Mouse (Mus musculus) kidney, postnatal 0 days (tissue): ENCODE measurements around the gene Gmcl1. TPM values are rescaled to one million over a fixed set of nuclear protein-coding genes. Genes with fewer than 3 reads are reported as not detected.

Experiments
- ATAC-seq: fragments of 200-750 bp; cut with Nextera tagmentation; replicated peaks from 2 replicates; pipeline ENCODE4 v1.8.0; 2017; ENCODE audit warnings: low read depth, moderate number of reproducible peaks, moderate TSS enrichment, moderate library complexity; ENCODE audit not compliant: low FRiP score
- DNase-seq: peaks from one replicate; pipeline ENCODE4 v3.0.0-alpha.2; 2016; ENCODE audit warnings: low spot score
- H3K27ac ChIP-seq: fragments of 300-500 bp; sonication (generic); 2 replicates; pipeline ENCODE4 v1.5.1; 2014; ENCODE audit warnings: mild to moderate bottlenecking
- H3K27me3 ChIP-seq: fragments of 300-500 bp; sonication (generic); 2 replicates; pipeline ENCODE4 v1.6.1; 2014; ENCODE audit warnings: low read length, mixed read lengths; ENCODE audit not compliant: insufficient read depth
- H3K36me3 ChIP-seq: fragments of 300-500 bp; sonication (generic); 2 replicates; pipeline ENCODE4 v1.6.1; 2014; ENCODE audit warnings: low read length, mixed read lengths; ENCODE audit not compliant: insufficient read depth
- H3K4me1 ChIP-seq: fragments of 300-500 bp; sonication (generic); replicated peaks from 2 replicates; pipeline ENCODE4 v1.6.1; 2014; ENCODE audit warnings: antibody characterized with exemption, low read length, mixed read lengths; ENCODE audit not compliant: insufficient read depth
- H3K4me2 ChIP-seq: fragments of 300-500 bp; sonication (generic); 2 replicates; pipeline ENCODE4 v1.6.1; 2014; ENCODE audit warnings: mild to moderate bottlenecking, low read length, moderate library complexity, mixed read lengths
- H3K4me3 ChIP-seq: fragments of 300-500 bp; sonication (generic); replicated peaks from 2 replicates; pipeline ENCODE4 v1.5.1; 2014; ENCODE audit warnings: low read depth, low read length
- H3K9ac ChIP-seq: fragments of 300-500 bp; sonication (generic); 2 replicates; pipeline ENCODE4 v1.6.1; 2014; ENCODE audit warnings: low read depth, low read length
- H3K9me3 ChIP-seq: fragments of 300-500 bp; sonication (generic); replicated peaks from 2 replicates; pipeline ENCODE4 v1.6.1; 2016; ENCODE audit warnings: low read length, inconsistent platforms, mixed read lengths
- CTCF ChIP-seq: IDR thresholded peaks from 2 replicates; pipeline ENCODE4 v1.5.1; 2016; ENCODE audit warnings: antibody characterized with exemption, low read depth, mild to moderate bottlenecking, moderate library complexity
- WGBS: fragments of 180-500 bp; shearing (Covaris S2); extraction: QIAGEN DNeasy Blood & Tissue Kit; methylation state at CpG from one replicate; pipeline ENCODE4 v1.1.7; 2014; 5-methylcytosine and 5-hydroxymethylcytosine counted together
- polyA plus RNA-seq: library from polyadenylated mRNA; unstranded; fragments of >200 nt; fragmentation: Nextera tagmentation; extraction: Ambion mirVana; gene quantifications from 2 replicates; pipeline ENCODE4 v1.2.1, GENCODE M21; 2015

The Gmcl1 gene
- polyA plus RNA-seq, 1 experiment from 2014 or later = 28.4 TPM

DNA sequence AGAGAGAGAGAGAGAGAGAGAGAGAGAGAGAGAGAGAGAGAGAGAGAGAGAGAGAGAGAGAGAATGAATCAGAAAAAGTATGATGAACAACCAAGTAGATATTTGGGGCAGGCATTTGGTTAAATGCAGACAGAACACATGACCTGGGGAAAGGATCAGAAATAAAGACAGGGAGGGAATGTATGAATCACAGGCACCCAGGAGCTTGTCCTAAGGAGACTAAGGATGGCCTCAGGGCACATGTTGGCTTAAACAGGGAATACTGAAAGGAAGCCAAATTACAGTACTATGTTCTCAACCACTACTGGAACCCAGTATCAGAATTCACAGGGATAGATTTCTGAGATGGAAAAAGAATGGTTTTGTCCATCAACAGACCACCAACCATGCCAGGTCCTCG is 46.2 kb downstream of the Gmcl1 start:
- H3K9me3 ChIP-seq = no peaks in the 10 kb centered on the region
- WGBS = 77% methylated on average over 1 of the region's 1 CpGs
- no peak for ATAC-seq
- no peak overlapping the region for H3K27ac ChIP-seq
- H3K4me3 ChIP-seq = no peak overlapping the region
- H3K36me3 ChIP-seq = peaks cover 6% of the 10 kb centered on the region; the same call in 1 of the 2 replicates
- TF ChIP-seq CTCF = no peak
- no peaks in the 10 kb centered on the region for H3K27me3 ChIP-seq
- no peaks in the 10 kb centered on the region for H3K4me1 ChIP-seq
- no peak overlapping the region for H3K4me2 ChIP-seq
- DNase-seq = no peak
- H3K9ac ChIP-seq = no peak overlapping the region

DNA sequence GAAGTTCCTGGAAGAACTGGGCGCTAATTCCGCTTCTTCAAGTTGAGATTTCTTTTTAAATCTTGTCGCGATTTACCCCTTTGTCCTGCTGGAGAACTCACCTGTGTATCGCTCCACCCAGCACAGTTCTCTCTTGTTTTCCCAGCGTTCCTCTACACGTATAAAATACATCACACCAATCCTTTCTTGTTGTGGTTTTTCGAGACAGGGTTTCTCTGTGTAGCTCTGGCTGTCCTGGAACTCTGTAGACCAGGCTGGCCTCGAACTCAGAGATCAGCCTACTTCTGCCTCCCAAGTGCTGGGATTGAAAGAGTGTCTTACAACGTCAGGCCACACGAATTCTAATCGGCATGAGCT is 48.5 kb downstream of the Gmcl1 start:
- DNase-seq = no peak
- whole genome bisulfite sequencing = 37% methylated on average over 12 of the region's 12 CpGs
- H3K36me3 ChIP-seq = peaks cover 22% of the 10 kb centered on the region
- H3K9me3 ChIP-seq = no peaks in the 10 kb centered on the region
- no peaks in the 10 kb centered on the region for H3K27me3 ChIP-seq
- ATAC-seq = no peak
- H3K27ac ChIP-seq = peak overlapping the region; percentile 83
- peak overlapping the region; percentile 92 for H3K9ac ChIP-seq
- peak overlapping the region; percentile 75 for H3K4me2 ChIP-seq
- H3K4me3 ChIP-seq = peak overlapping the region; percentile 92
- TF ChIP-seq CTCF = no peak
- no peaks in the 10 kb centered on the region for H3K4me1 ChIP-seq

DNA sequence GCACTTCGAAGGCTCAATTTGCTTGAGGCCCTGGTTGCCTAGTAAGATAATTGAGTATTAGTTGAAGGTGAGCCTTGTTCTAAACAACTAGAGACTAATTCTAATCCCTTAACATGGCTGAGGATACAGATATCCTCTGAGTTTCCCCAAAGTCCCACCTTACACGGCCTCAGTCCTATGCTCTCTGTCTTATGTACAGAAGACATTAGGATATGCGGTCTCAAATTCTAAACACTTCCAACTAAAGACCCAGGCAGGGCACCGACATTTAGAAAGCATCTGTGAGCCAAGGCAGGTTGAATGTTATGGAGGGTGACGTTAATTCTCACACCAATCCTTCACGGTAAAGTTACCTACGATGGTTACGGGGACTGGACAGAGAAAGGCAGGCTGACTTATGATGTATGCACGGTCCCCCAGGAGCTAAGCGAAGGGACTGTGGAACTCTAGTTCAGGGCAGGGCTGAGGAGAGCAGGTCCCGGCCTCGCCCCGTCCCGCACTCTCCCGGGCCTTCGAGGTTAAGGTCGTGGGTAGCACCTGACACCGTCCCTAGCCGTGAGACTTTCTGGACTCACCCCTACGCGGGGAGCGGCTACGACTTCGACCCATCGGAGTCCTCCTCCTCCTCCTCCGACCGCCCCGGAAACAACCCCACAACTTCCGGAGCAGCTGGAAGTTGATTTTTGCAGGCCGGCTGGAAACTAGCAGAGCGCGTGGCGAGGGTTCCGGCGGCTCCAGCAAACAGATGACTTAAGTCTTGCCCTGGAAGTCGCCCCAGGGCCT is 49.1 kb downstream of the Gmcl1 start, which contains the start of gene Snrnp27:
Gene Snrnp27, minus strand, starts transcription at position 651 of the 783 bp plus-strand sequence.
- WGBS = 2% methylated on average over 36 of the region's 36 CpGs
- Histone ChIP-seq H3K27ac (peak within 1 kb of the TSS; percentile 83), H3K4me2 (peak within 1 kb of the TSS; percentile 75)

DNA sequence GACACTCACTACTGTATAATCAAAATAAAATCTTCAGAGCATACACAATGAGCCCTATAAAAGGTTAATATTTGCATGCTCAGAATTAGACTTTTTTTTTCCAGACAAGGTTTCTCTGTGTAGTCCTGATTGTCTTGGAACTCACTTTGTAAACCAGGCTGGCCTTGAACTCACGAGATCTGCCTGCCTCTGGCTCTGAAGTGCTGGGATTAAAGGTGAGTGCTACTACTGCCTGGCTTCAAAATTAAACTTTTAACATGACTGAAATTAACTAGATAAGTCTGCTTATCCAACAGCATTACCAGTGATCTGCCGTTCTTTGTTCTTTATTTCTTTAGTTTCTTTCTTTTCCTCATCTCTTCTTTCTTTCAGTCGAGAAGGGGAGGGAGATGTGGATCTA is 51.9 kb downstream of the Gmcl1 start:
- Histone ChIP-seq H3K27ac (no peak overlapping the region), H3K4me1 (peaks cover 9% of the 10 kb centered on the region; the same call in 1 of the 2 replicates), H3K9me3 (no peaks in the 10 kb centered on the region), H3K36me3 (peaks cover 41% of the 10 kb centered on the region), H3K9ac (no peak overlapping the region), H3K4me2 (no peak overlapping the region), H3K27me3 (no peaks in the 10 kb centered on the region), H3K4me3 (no peak overlapping the region)
- ATAC-seq (no peak), DNase-seq (no peak)
- 91% methylated on average over 3 of the region's 3 CpGs for WGBS
- TF ChIP-seq CTCF = no peak

More for the DNA sequence above, 49.1 kb downstream of the Gmcl1 start, which contains the start of gene Snrnp27:
- H3K27me3 ChIP-seq = no peaks in the 10 kb centered on the region
- ATAC-seq (peak; percentile 89), DNase-seq (peak; percentile 94)
- no peaks in the 10 kb centered on the region for H3K4me1 ChIP-seq
- TF ChIP-seq CTCF = no peak
- H3K36me3 ChIP-seq = peaks cover 26% of the 10 kb centered on the region
- H3K9ac ChIP-seq = peak within 1 kb of the TSS; percentile 92
- peak within 1 kb of the TSS; percentile 92 for H3K4me3 ChIP-seq
- H3K9me3 ChIP-seq = no peaks in the 10 kb centered on the region

DNA sequence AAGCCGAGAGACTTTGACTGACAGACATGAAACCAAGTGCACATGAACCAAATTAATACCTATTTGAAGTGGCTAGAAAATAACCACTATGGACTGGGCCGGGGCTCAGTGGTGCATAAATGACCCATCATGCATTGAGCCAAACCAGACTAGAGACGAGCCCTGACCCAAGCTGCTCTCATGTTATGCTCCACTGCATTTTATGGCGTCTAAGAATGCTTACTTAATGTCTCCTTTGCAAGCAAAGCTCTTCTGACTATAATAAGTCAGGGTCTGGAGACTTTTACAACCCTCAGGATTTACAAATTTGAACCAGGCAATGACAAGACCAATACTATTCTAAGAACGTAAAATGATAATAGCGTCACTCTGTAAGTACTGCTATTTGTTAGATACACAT is 54.8 kb downstream of the Gmcl1 start:
- peak overlapping the region; percentile 64; the same call in 1 of the 2 replicates for H3K27ac ChIP-seq
- H3K36me3 ChIP-seq = peaks cover 59% of the 10 kb centered on the region

DNA sequence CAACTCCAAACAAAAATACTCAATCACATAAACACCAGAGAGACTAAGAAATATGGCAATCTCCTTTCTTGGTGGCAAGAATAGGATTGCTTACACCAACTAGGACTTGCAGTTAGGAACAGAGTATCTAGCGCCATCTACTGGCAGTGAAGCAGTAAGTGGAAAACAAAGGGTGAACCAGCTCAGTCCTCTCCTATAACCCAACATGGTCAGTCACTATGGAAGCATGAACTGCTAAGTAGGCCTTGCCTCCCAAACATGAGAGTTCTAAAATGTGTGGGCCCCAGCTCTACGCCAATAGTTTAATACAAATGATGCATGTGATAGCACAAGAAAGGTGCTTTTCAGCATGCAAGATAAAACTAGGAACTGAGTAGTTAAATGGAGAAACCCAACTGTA is 62.3 kb downstream of the Gmcl1 start:
- peak; percentile 97 for TF ChIP-seq CTCF
- 15% methylated on average over 2 of the region's 2 CpGs for WGBS
- Histone ChIP-seq H3K36me3 (peaks cover 30% of the 10 kb centered on the region), H3K27me3 (no peaks in the 10 kb centered on the region), H3K9me3 (no peaks in the 10 kb centered on the region), H3K4me2 (no peak overlapping the region), H3K4me3 (no peak overlapping the region), H3K4me1 (peaks cover 11% of the 10 kb centered on the region; the same call in 1 of the 2 replicates), H3K9ac (no peak overlapping the region), H3K27ac (0 out of 2 replicates have a peak overlapping the region, but pooled peaks have one; percentile 19)
- DNase-seq = peak; percentile 95
- no peak for ATAC-seq

More for the DNA sequence above, 54.8 kb downstream of the Gmcl1 start:
- Histone ChIP-seq H3K27me3 (no peaks in the 10 kb centered on the region), H3K4me3 (no peak overlapping the region), H3K4me1 (peaks cover 9% of the 10 kb centered on the region; the same call in 1 of the 2 replicates), H3K9me3 (no peaks in the 10 kb centered on the region), H3K4me2 (no peak overlapping the region), H3K9ac (no peak overlapping the region)
- ATAC-seq (peak; percentile 90), DNase-seq (peak; percentile 81)
- WGBS = 31% methylated on average over 6 of the region's 6 CpGs
- TF ChIP-seq CTCF = no peak
